Mouse (Mus musculus): ENCODE data around the gene Gm20518.

- no peak for TF ChIP-seq POLR2A (IDR thresholded peaks at IDR 0.05; ENCODE audit: low read depth, low read length)
- TF ChIP-seq CTCF (conservative IDR thresholded peaks at IDR 0.05; ENCODE audit: insufficient read depth, insufficient read length, low read depth, low read length): no peak
These were observed 36.0 kb upstream of the Gm20518 start for GRCm38 (mm10) chr16:17927351-17928082.
